Mouse (Mus musculus): ENCODE data around the gene Spaca3.
A peak's percentile ranks its signal among the peaks of the same experiment; 100 is the strongest.

Gene Spaca3

GRCm38 (mm10) chr11:80858065-80858464 is at the start of gene Spaca3:
Gene Spaca3, plus strand, starts transcription at chr11:80858365.
- no peak for DNase-seq (ENCODE audit: low read depth, low spot score)

- DNase-seq (ENCODE audit: low read depth, low spot score): peak; percentile 36
These were observed 49.6 kb upstream of the Spaca3 start for GRCm38 (mm10) chr11:80808551-80809070.

- no peak for DNase-seq (ENCODE audit: low read depth, low spot score)
These were observed 48.5 kb upstream of the Spaca3 start for GRCm38 (mm10) chr11:80809666-80809992.

- no peak for DNase-seq (ENCODE audit: low read depth, low spot score)
These were observed 48.0 kb upstream of the Spaca3 start, which contains the start of gene Tmem98 for GRCm38 (mm10) chr11:80809993-80810821. Gene Tmem98, plus strand, starts transcription at chr11:80810175.

- no peak for DNase-seq (ENCODE audit: low read depth, low spot score)
These were observed 47.0 kb upstream of the Spaca3 start for GRCm38 (mm10) chr11:80811156-80811555.

- no peak for DNase-seq (ENCODE audit: low read depth, low spot score)
These were observed 42.8 kb upstream of the Spaca3 start for GRCm38 (mm10) chr11:80815354-80815753.

GRCm38 (mm10) chr11:80818060-80818697 is 40.0 kb upstream of the Spaca3 start:
- DNase-seq (ENCODE audit: low read depth, low spot score): peak; percentile 98

GRCm38 (mm10) chr11:80820085-80820484 is 38.1 kb upstream of the Spaca3 start:
- no peak for DNase-seq (ENCODE audit: low read depth, low spot score)

GRCm38 (mm10) chr11:80821296-80821695 is 36.9 kb upstream of the Spaca3 start:
- peak; percentile 23 for DNase-seq (ENCODE audit: low read depth, low spot score)

- peak; percentile 73 for DNase-seq (ENCODE audit: low read depth, low spot score)
These were observed 36.4 kb upstream of the Spaca3 start for GRCm38 (mm10) chr11:80821794-80822193.

- DNase-seq (ENCODE audit: low read depth, low spot score): no peak
These were observed 22.8 kb upstream of the Spaca3 start for GRCm38 (mm10) chr11:80835395-80835794.

GRCm38 (mm10) chr11:80835841-80836240 is 22.3 kb upstream of the Spaca3 start:
- DNase-seq (ENCODE audit: low read depth, low spot score): no peak

- no peak for DNase-seq (ENCODE audit: low read depth, low spot score)
These were observed 19.4 kb upstream of the Spaca3 start for GRCm38 (mm10) chr11:80838724-80839123.

GRCm38 (mm10) chr11:80843435-80843834 is 14.7 kb upstream of the Spaca3 start:
- no peak for DNase-seq (ENCODE audit: low read depth, low spot score)

- DNase-seq (ENCODE audit: low read depth, low spot score): no peak
These were observed 12.7 kb upstream of the Spaca3 start for GRCm38 (mm10) chr11:80845486-80845885.

GRCm38 (mm10) chr11:80846115-80846514 is 12.1 kb upstream of the Spaca3 start:
- DNase-seq (ENCODE audit: low read depth, low spot score): no peak

GRCm38 (mm10) chr11:80848131-80848530 is 10.0 kb upstream of the Spaca3 start:
- no peak for DNase-seq (ENCODE audit: low read depth, low spot score)

GRCm38 (mm10) chr11:80851859-80852258 is 6.3 kb upstream of the Spaca3 start:
- DNase-seq (ENCODE audit: low read depth, low spot score): peak; percentile 72

GRCm38 (mm10) chr11:80853014-80853413 is 5.2 kb upstream of the Spaca3 start:
- DNase-seq (ENCODE audit: low read depth, low spot score): no peak

GRCm38 (mm10) chr11:80854430-80854829 is 3.7 kb upstream of the Spaca3 start:
- no peak for DNase-seq (ENCODE audit: low read depth, low spot score)

- DNase-seq (ENCODE audit: low read depth, low spot score): no peak
These were observed 3.3 kb upstream of the Spaca3 start for GRCm38 (mm10) chr11:80854908-80855307.

- no peak for DNase-seq (ENCODE audit: low read depth, low spot score)
These were observed 1.3 kb upstream of the Spaca3 start for GRCm38 (mm10) chr11:80856827-80857226.

- no peak for DNase-seq (ENCODE audit: low read depth, low spot score)
These were observed 4.8 kb downstream of the Spaca3 start for GRCm38 (mm10) chr11:80862941-80863340.

All from ES-CJ7 (cell line).